ENCODE assay signal across 20 mouse cellular contexts in genomic region chr6:31107916-31108685, GRCm38 (mm10).
DNase-seq lines count a peak whose midpoint lies in the region; ATAC-seq and TF ChIP-seq lines count a peak whose summit lies in the region.
"Had no signal": no experiment of that assay in that cellular context is flagged by ENCODE, and none has a peak within 500 bp of the region (broad histone marks: within the 10 kb centered on the region; RNA-seq: fewer than 3 reads in every experiment).

No protein-coding gene starts in this region.

- H3K27ac ChIP-seq in gastrocnemius, adult 2 months: peak overlapping the region; percentile 73
- H3K27ac ChIP-seq in layer of hippocampus, adult 2 months: peak overlapping the region; percentile 74
- no peak overlapping the region for H3K27ac ChIP-seq in MEL (ENCODE audit: control insufficient read depth, low read depth, low read length)
- H3K27ac ChIP-seq: embryonic facial prominence, embryonic 15.5 days; forebrain, embryonic 12.5 days; limb, embryonic 15.5 days; neural tube, embryonic 12.5 days had no signal

- H3K36me3 ChIP-seq in MEL (ENCODE audit: control insufficient read depth in 1 of 2, insufficient read depth in 2 of 2, low read length in 2 of 2): peaks cover 5 to 7% of the 10 kb centered on the region in 2 experiments
- H3K36me3 ChIP-seq: embryonic facial prominence, embryonic 15.5 days; forebrain, embryonic 12.5 days; limb, embryonic 15.5 days; neural tube, embryonic 12.5 days had no signal

- peak; percentile 38 to 66 for ATAC-seq in hematopoietic stem cell, adult 5-6 weeks (replicated peaks in 1 of 2; ENCODE audit: insufficient read depth in 1 of 2, low FRiP score in 2 of 2, low TSS enrichment in 1 of 2, low read depth in 1 of 2, poor library complexity in 2 of 2, severe bottlenecking in 2 of 2)

- 0 out of 4 replicates have a peak, but pooled peaks cover 2% of the 10 kb centered on the region in 2 experiments for H3K4me1 ChIP-seq in MEL (ENCODE audit: control insufficient read depth in 1 of 2, insufficient read depth in 2 of 2, low read length in 2 of 2)

- H3K4me3 ChIP-seq in gastrocnemius, adult 2 months: no peak overlapping the region
- H3K4me3 ChIP-seq in layer of hippocampus, adult 2 months: no peak overlapping the region
- H3K4me3 ChIP-seq in MEL (ENCODE audit: control insufficient read depth in 1 of 2, insufficient read depth in 1 of 2, low read depth in 2 of 2, low read length in 2 of 2): no peak overlapping the region
- H3K4me3 ChIP-seq: embryonic facial prominence, embryonic 15.5 days; forebrain, embryonic 12.5 days; limb, embryonic 15.5 days; neural tube, embryonic 12.5 days had no signal

- no peak for TF ChIP-seq CTCF in gastrocnemius, adult 2 months (IDR thresholded peaks at IDR 0.05)
- TF ChIP-seq CTCF in layer of hippocampus, adult 2 months (conservative IDR thresholded peaks at IDR 0.05): no peak
- no peak for TF ChIP-seq CTCF in MEL (IDR thresholded peaks at IDR 0.05 in 2 of 3, conservative IDR thresholded peaks at IDR 0.05 in 1 of 3; ENCODE audit: control insufficient read depth in 1 of 3, insufficient read depth in 1 of 3, low read depth in 2 of 3, low read length in 3 of 3, poor library complexity in 1 of 3, severe bottlenecking in 1 of 3)

- peak; percentile 18 for DNase-seq in gastrocnemius, adult 2 months
- DNase-seq in gastrocnemius, postnatal 10 days: no peak
- no peak for DNase-seq in layer of hippocampus, adult 2 months (ENCODE audit: low spot score in 2 of 2)
- no peak for DNase-seq in layer of hippocampus, adult 8-10 months (ENCODE audit: low spot score in 2 of 2)
- DNase-seq in MEL (ENCODE audit: low read depth, low spot score): no peak
- no peak for DNase-seq in spleen, adult 18-20 months
- DNase-seq in urinary bladder, postnatal 36 days (ENCODE audit: low spot score in 2 of 2): no peak
- DNase-seq: cerebellum, postnatal 10 days; embryo, embryonic 11 days; gastrocnemius, postnatal 36 days; kidney, adult 18-20 months; kidney, postnatal 36 days; lung, embryonic 14.5 days; right cerebral cortex, postnatal 25 days; thymus, postnatal 25 days had no signal

- no peak for TF ChIP-seq POLR2A in MEL (IDR thresholded peaks at IDR 0.05; ENCODE audit: control insufficient read depth in 1 of 2, insufficient read depth in 1 of 2, low read depth in 1 of 2, low read length in 2 of 2, poor library complexity in 1 of 2)

- TF ChIP-seq RAD21 in MEL (IDR thresholded peaks at IDR 0.05; ENCODE audit: low read depth, low read length): no peak

- peaks cover 27% of the 10 kb centered on the region for H3K79me2 ChIP-seq in MEL (ENCODE audit: control insufficient read depth, insufficient read depth, low read length, poor library complexity)

- no peaks in the 10 kb centered on the region for H3K9me3 ChIP-seq in MEL (replicated peaks; ENCODE audit: insufficient read depth, low read length)

- TF ChIP-seq EP300 in MEL (IDR thresholded peaks at IDR 0.05; ENCODE audit: low read depth in 1 of 2, low read length in 2 of 2): no peak

- H3K9ac ChIP-seq in MEL (ENCODE audit: control insufficient read depth, low read depth, low read length, poor library complexity, severe bottlenecking): no peak overlapping the region
- H3K9ac ChIP-seq: embryonic facial prominence, embryonic 15.5 days; forebrain, embryonic 12.5 days; limb, embryonic 15.5 days; lung, embryonic 14.5 days; neural tube, embryonic 12.5 days had no signal

- intact Hi-C loops in gastrocnemius, adult 2 months (cut with DNase I): no loop called here

- no peaks in the 10 kb centered on the region for H3K27me3 ChIP-seq in MEL (ENCODE audit: control insufficient read depth in 1 of 2, insufficient read depth in 2 of 2, low read length in 2 of 2)
- H3K27me3 ChIP-seq: embryonic facial prominence, embryonic 15.5 days; forebrain, embryonic 12.5 days; limb, embryonic 15.5 days; neural tube, embryonic 12.5 days had no signal

TF ChIP-seq in MEL, 35 proteins besides CTCF, POLR2A, EP300 and RAD21:
- peak; percentile 42 for TF ChIP-seq TAL1 (IDR thresholded peaks at IDR 0.05; ENCODE audit: low read length)
- TF ChIP-seq MYC (IDR thresholded peaks at IDR 0.05; ENCODE audit: low read depth, low read length): no peak
- TF ChIP-seq E2F4 (IDR thresholded peaks at IDR 0.05; ENCODE audit: borderline replicate concordance, low read depth, low read length): no peak
